Mouse (Mus musculus) hindlimb bud, embryonic 11.5 days (tissue): ENCODE data around the gene Slit3.

ENCODE experiments used
- DNase-seq: peaks from one replicate; pipeline ENCODE4 v3.0.0-alpha.2; 2012; ENCODE audit warnings: low read depth, low spot score; ENCODE audit errors: extremely low spot score

Gene Slit3

GRCm38 (mm10) chr11:35387826-35388225 lies 266.8 kb downstream of the Slit3 start:
- DNase-seq = no peak

GRCm38 (mm10) chr11:35388471-35388870 lies 267.4 kb downstream of the Slit3 start:
- no peak for DNase-seq

GRCm38 (mm10) chr11:35389341-35389740 lies 268.3 kb downstream of the Slit3 start:
- DNase-seq = no peak

- no peak for DNase-seq
These were observed 268.9 kb downstream of the Slit3 start for GRCm38 (mm10) chr11:35389780-35390435.

GRCm38 (mm10) chr11:35393815-35394214 lies 272.8 kb downstream of the Slit3 start:
- DNase-seq = no peak

GRCm38 (mm10) chr11:35395376-35395775 lies 274.4 kb downstream of the Slit3 start:
- DNase-seq = no peak

- no peak for DNase-seq
These were observed 277.3 kb downstream of the Slit3 start for GRCm38 (mm10) chr11:35398353-35398752.

- DNase-seq = no peak
These were observed 282.5 kb downstream of the Slit3 start for GRCm38 (mm10) chr11:35403516-35403915.

GRCm38 (mm10) chr11:35406045-35406444 lies 285.0 kb downstream of the Slit3 start:
- no peak for DNase-seq

- DNase-seq = no peak
These were observed 285.5 kb downstream of the Slit3 start for GRCm38 (mm10) chr11:35406522-35406921.

- no peak for DNase-seq
These were observed 286.5 kb downstream of the Slit3 start for GRCm38 (mm10) chr11:35407341-35408154.

- no peak for DNase-seq
These were observed 289.4 kb downstream of the Slit3 start for GRCm38 (mm10) chr11:35410431-35410830.

- no peak for DNase-seq
These were observed 294.9 kb downstream of the Slit3 start for GRCm38 (mm10) chr11:35415768-35416401.

GRCm38 (mm10) chr11:35416402-35417093 lies 295.5 kb downstream of the Slit3 start:
- DNase-seq = no peak

GRCm38 (mm10) chr11:35417911-35418552 lies 297.0 kb downstream of the Slit3 start:
- DNase-seq = no peak

GRCm38 (mm10) chr11:35419013-35419412 lies 298.0 kb downstream of the Slit3 start:
- no peak for DNase-seq

- no peak for DNase-seq
These were observed 300.7 kb downstream of the Slit3 start for GRCm38 (mm10) chr11:35421728-35422127.

- DNase-seq = no peak
These were observed 307.0 kb downstream of the Slit3 start for GRCm38 (mm10) chr11:35428036-35428435.

GRCm38 (mm10) chr11:35431130-35431529 lies 310.1 kb downstream of the Slit3 start:
- DNase-seq = no peak

- DNase-seq = no peak
These were observed 316.5 kb downstream of the Slit3 start for GRCm38 (mm10) chr11:35437510-35437909.

GRCm38 (mm10) chr11:35440186-35440585 lies 319.2 kb downstream of the Slit3 start:
- DNase-seq = no peak
